Comparison of ENCODE assay signal across 8 mouse cellular contexts in genomic region chr16:21339460-21340081, GRCm38 (mm10).
DNase-seq lines count a peak whose midpoint lies in the region; ATAC-seq lines count a peak whose summit lies in the region.

No protein-coding gene starts in this region.

- WGBS in kidney, embryonic 14.5 days = 20% methylated on average over 11 of the region's 11 CpGs
- 18% methylated on average over 11 of the region's 11 CpGs for whole genome bisulfite sequencing in embryonic facial prominence, embryonic 14.5 days
- 20% methylated on average over 11 of the region's 11 CpGs for WGBS in heart, embryonic 13.5 days
- 11% methylated on average over 11 of the region's 11 CpGs for WGBS in lung, embryonic 16.5 days

- DNase-seq in kidney, adult 8-10 months = no peak
- peak; percentile 90 for DNase-seq in embryonic facial prominence, embryonic 14.5 days (ENCODE audit: low spot score)
- DNase-seq in kidney, postnatal 4 days = peak; percentile 57 to 66
- peak; percentile 84 for DNase-seq in retina, embryonic 14.5 days (ENCODE audit: low spot score)
- no peak for DNase-seq in spleen, postnatal 4 days (ENCODE audit: low spot score in 2 of 2)

- H3K4me2 ChIP-seq in kidney, embryonic 14.5 days (replicated peaks; ENCODE audit: low read depth, low read length) = no peak overlapping the region; the same call in 1 of the 2 replicates
- H3K4me2 ChIP-seq in embryonic facial prominence, embryonic 14.5 days (ENCODE audit: low read depth, low read length) = peak overlapping the region; percentile 36
- peak overlapping the region; percentile 40 for H3K4me2 ChIP-seq in heart, embryonic 13.5 days
- peak overlapping the region; percentile 42; the same call in 1 of the 2 replicates for H3K4me2 ChIP-seq in lung, embryonic 16.5 days (ENCODE audit: low read depth, low read length)

- H3K27me3 ChIP-seq in kidney, embryonic 14.5 days (ENCODE audit: control insufficient read depth, insufficient read depth, low read length) = no peaks in the 10 kb centered on the region
- H3K27me3 ChIP-seq in embryonic facial prominence, embryonic 14.5 days (replicated peaks; ENCODE audit: control insufficient read depth, insufficient read depth, low read length) = no peaks in the 10 kb centered on the region
- H3K27me3 ChIP-seq in heart, embryonic 13.5 days (replicated peaks) = no peaks in the 10 kb centered on the region
- no peaks in the 10 kb centered on the region for H3K27me3 ChIP-seq in lung, embryonic 16.5 days (ENCODE audit: control insufficient read depth, insufficient read depth, low read depth, low read length)

- H3K36me3 ChIP-seq in kidney, embryonic 14.5 days (ENCODE audit: control insufficient read depth, insufficient read depth, low read length) = no peaks in the 10 kb centered on the region
- no peaks in the 10 kb centered on the region for H3K36me3 ChIP-seq in embryonic facial prominence, embryonic 14.5 days (ENCODE audit: control insufficient read depth, insufficient read depth, low read length)
- H3K36me3 ChIP-seq in heart, embryonic 13.5 days = no peaks in the 10 kb centered on the region
- H3K36me3 ChIP-seq in lung, embryonic 16.5 days (ENCODE audit: control insufficient read depth, insufficient read depth, low read length) = no peaks in the 10 kb centered on the region

- peaks cover 9% of the 10 kb centered on the region; the same call in 1 of the 2 replicates for H3K4me1 ChIP-seq in kidney, embryonic 14.5 days (ENCODE audit: control insufficient read depth, insufficient read depth, low read length)
- H3K4me1 ChIP-seq in embryonic facial prominence, embryonic 14.5 days (ENCODE audit: control insufficient read depth, insufficient read depth, low read length) = peaks cover 36% of the 10 kb centered on the region
- peaks cover 29% of the 10 kb centered on the region for H3K4me1 ChIP-seq in heart, embryonic 13.5 days
- H3K4me1 ChIP-seq in lung, embryonic 16.5 days (replicated peaks; ENCODE audit: control insufficient read depth, insufficient read depth, low read length) = peaks cover 31% of the 10 kb centered on the region

- no peaks in the 10 kb centered on the region for H3K9me3 ChIP-seq in kidney, embryonic 14.5 days (ENCODE audit: control insufficient read depth, low read length)
- H3K9me3 ChIP-seq in embryonic facial prominence, embryonic 14.5 days (ENCODE audit: control insufficient read depth, low read length) = no peaks in the 10 kb centered on the region
- H3K9me3 ChIP-seq in heart, embryonic 13.5 days = no peaks in the 10 kb centered on the region
- H3K9me3 ChIP-seq in lung, embryonic 16.5 days (ENCODE audit: control insufficient read depth, low read length) = no peaks in the 10 kb centered on the region

- H3K27ac ChIP-seq in kidney, embryonic 14.5 days (ENCODE audit: low read depth, low read length) = peak overlapping the region; percentile 81; the same call in 1 of the 2 replicates
- peak overlapping the region; percentile 90 for H3K27ac ChIP-seq in embryonic facial prominence, embryonic 14.5 days (replicated peaks; ENCODE audit: low read depth, low read length)
- H3K27ac ChIP-seq in heart, embryonic 13.5 days (replicated peaks) = peak overlapping the region; percentile 86
- H3K27ac ChIP-seq in lung, embryonic 16.5 days (ENCODE audit: low read length) = peak overlapping the region; percentile 99

- ATAC-seq in kidney, embryonic 14.5 days (ENCODE audit: low FRiP score, low TSS enrichment) = peak; percentile 77
- ATAC-seq in embryonic facial prominence, embryonic 14.5 days (ENCODE audit: low read depth) = peak; percentile 92
- peak; percentile 53; the same call in 1 of the 2 replicates for ATAC-seq in heart, embryonic 13.5 days (ENCODE audit: extremely low read depth, insufficient number of reproducible peaks, low FRiP score, low TSS enrichment)
- ATAC-seq in lung, embryonic 16.5 days (ENCODE audit: low read depth) = peak; percentile 88

- H3K9ac ChIP-seq in kidney, embryonic 14.5 days (ENCODE audit: low read depth, low read length) = no peak overlapping the region
- H3K9ac ChIP-seq in embryonic facial prominence, embryonic 14.5 days (ENCODE audit: low read depth, low read length) = peak overlapping the region; percentile 26
- peak overlapping the region; percentile 72 for H3K9ac ChIP-seq in heart, embryonic 13.5 days
- H3K9ac ChIP-seq in lung, embryonic 16.5 days (ENCODE audit: low read length) = peak overlapping the region; percentile 59

- H3K4me3 ChIP-seq in kidney, embryonic 14.5 days (ENCODE audit: low read length) = no peak overlapping the region
- H3K4me3 ChIP-seq in embryonic facial prominence, embryonic 14.5 days (ENCODE audit: low read depth, low read length) = no peak overlapping the region
- H3K4me3 ChIP-seq in heart, embryonic 13.5 days = no peak overlapping the region
- H3K4me3 ChIP-seq in lung, embryonic 16.5 days (ENCODE audit: low read length) = no peak overlapping the region

Comparison
In these comparisons a context has a peak if more than half of its experiments do, and no peak if none do; other contexts are left out.
1. DNase-seq: peak in embryonic facial prominence, embryonic 14.5 days (single experiment), kidney, postnatal 4 days (2 of 2) and retina, embryonic 14.5 days (single experiment); none in kidney, adult 8-10 months (0 of 2) and spleen, postnatal 4 days (0 of 2).
2. Peak in every context shown above with its lines, with median percentiles within 50 percentile points of each other: ATAC-seq and H3K27ac ChIP-seq.